Mouse (Mus musculus) megakaryocyte, embryonic 14.5 days (primary cell): ENCODE measurements around the gene Cops9.

Experiments used
- FLI1 ChIP-seq: IDR thresholded peaks from 2 replicates; pipeline ENCODE4 v1.6.1; 2012; ENCODE audit warnings: low read length, inconsistent platforms, mixed read lengths
- GATA1 ChIP-seq: IDR thresholded peaks from 3 replicates; pipeline ENCODE4 v1.6.1; 2012; ENCODE audit warnings: mixed read lengths, low read length, inconsistent platforms, borderline replicate concordance

- TF ChIP-seq GATA1 (no peak), FLI1 (no peak)
Measured at GRCm38 (mm10) chr1:92643691-92644090, 1.9 kb upstream of the Cops9 start.
